33 mouse cellular contexts compared by ENCODE assay signal in the genomic region with DNA sequence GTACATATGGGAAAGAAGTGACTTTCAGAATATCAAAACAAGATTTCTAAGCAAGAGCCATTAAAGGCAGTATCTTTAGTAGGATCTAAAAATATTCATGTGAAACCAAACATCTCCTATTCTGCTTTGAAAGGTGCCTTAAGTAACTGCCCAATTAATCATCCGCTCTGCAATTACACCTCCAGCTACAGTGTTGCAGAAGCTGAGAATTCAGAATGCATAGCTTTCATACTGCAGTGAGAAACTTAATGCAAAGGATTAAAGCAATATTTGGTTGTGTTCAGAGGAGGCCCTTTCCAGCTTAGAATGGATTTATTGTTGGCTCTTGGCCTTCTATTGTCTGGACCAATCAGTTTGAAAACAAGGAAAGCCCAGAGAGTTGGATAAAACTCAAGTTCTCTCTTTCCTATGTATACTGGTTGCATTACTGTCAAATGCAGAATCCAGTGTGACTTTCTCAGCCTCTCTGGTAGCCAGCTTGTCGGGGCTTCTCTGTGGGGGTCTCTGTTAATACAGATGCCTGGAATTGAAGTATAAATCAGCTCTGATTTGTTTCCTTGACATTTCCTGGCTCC. TPM values are rescaled to one million over a fixed set of nuclear protein-coding genes. Genes with fewer than 3 reads are reported as not detected.
DNase-seq lines count a peak whose midpoint lies in the region; ATAC-seq and TF ChIP-seq lines count a peak whose summit lies in the region.
"Had no signal": no experiment of that assay in that cellular context is flagged by ENCODE, and none has a peak within 500 bp of the region (broad histone marks: within the 10 kb centered on the region; RNA-seq: fewer than 3 reads in every experiment).

No protein-coding gene starts in this region.

- H3K27me3 ChIP-seq in limb, embryonic 14.5 days (ENCODE audit: control insufficient read depth, insufficient read depth, low read length) = no peaks in the 10 kb centered on the region
- H3K27me3 ChIP-seq in limb, embryonic 10.5 days (ENCODE audit: low read depth, poor library complexity, severe bottlenecking) = no peaks in the 10 kb centered on the region
- H3K27me3 ChIP-seq: intestine, embryonic 15.5 days; limb, embryonic 12.5 days; Patski had no signal

- H3K9ac ChIP-seq in limb, embryonic 14.5 days (ENCODE audit: low read depth, low read length, severe bottlenecking) = no peak overlapping the region
- H3K9ac ChIP-seq: embryonic facial prominence, embryonic 15.5 days; forebrain, embryonic 13.5 days; intestine, embryonic 15.5 days; limb, embryonic 12.5 days; liver, embryonic 12.5 days; liver, postnatal 0 days; midbrain, embryonic 13.5 days had no signal

- ATAC-seq in limb, embryonic 14.5 days (ENCODE audit: low FRiP score, low read depth) = no peak
- ATAC-seq: forebrain, embryonic 13.5 days; hindbrain, postnatal 0 days; intestine, embryonic 15.5 days; liver, embryonic 12.5 days; liver, postnatal 0 days; midbrain, embryonic 13.5 days; Patski had no signal

- DNase-seq in heart, adult 11 months = peak; percentile 50
- no peak for DNase-seq in heart, postnatal 10 days
- peak; percentile 57 for DNase-seq in limb, embryonic 14.5 days (ENCODE audit: low spot score)
- DNase-seq in limb, embryonic 10.5 days (ENCODE audit: low spot score) = no peak
- peak; percentile 21 for DNase-seq in Muller cell, postnatal 12 days (ENCODE audit: inconsistent ontology term)
- DNase-seq in fat pad, adult 2 months (ENCODE audit: extremely low read depth, low read depth, low spot score) = peak; percentile 47
- no peak for DNase-seq in frontal cortex, adult 2 months (ENCODE audit: extremely low spot score in 1 of 2, low spot score in 1 of 2)
- DNase-seq in gastrocnemius, postnatal 4 days (ENCODE audit: low spot score in 2 of 2) = no peak
- DNase-seq: adrenal gland, postnatal 10 days; cerebellum, adult 11-12 months; cerebellum, adult 9-11 months; embryo, embryonic 11 days; gastrocnemius, postnatal 25 days; kidney, adult 2 months; kidney, postnatal 10 days; liver, postnatal 0 days; lung, postnatal 10 days; right cerebral cortex, postnatal 4 days had no signal

- intact Hi-C loops in heart, postnatal 10 days (cut with DNase I) = no loop called here

- no peaks in the 10 kb centered on the region for H3K36me3 ChIP-seq in limb, embryonic 14.5 days (ENCODE audit: control insufficient read depth, insufficient read depth, low read length)
- H3K36me3 ChIP-seq in limb, embryonic 10.5 days = peaks cover 26% of the 10 kb centered on the region
- H3K36me3 ChIP-seq: embryonic facial prominence, embryonic 15.5 days; G1E; intestine, embryonic 15.5 days; liver, embryonic 12.5 days; midbrain, embryonic 13.5 days had no signal

- no peak overlapping the region for H3K4me2 ChIP-seq in limb, embryonic 14.5 days (replicated peaks; ENCODE audit: low read depth, low read length, severe bottlenecking)
- H3K4me2 ChIP-seq: embryonic facial prominence, embryonic 15.5 days; forebrain, embryonic 13.5 days; intestine, embryonic 15.5 days; limb, embryonic 12.5 days; liver, embryonic 12.5 days; midbrain, embryonic 13.5 days had no signal

- no peak overlapping the region for H3K4me3 ChIP-seq in limb, embryonic 14.5 days (replicated peaks; ENCODE audit: low read length)
- no peak overlapping the region for H3K4me3 ChIP-seq in limb, embryonic 10.5 days
- H3K4me3 ChIP-seq: embryonic facial prominence, embryonic 15.5 days; forebrain, embryonic 13.5 days; intestine, embryonic 15.5 days; limb, embryonic 12.5 days; liver, embryonic 12.5 days; midbrain, embryonic 13.5 days had no signal

- no peak for TF ChIP-seq POLR2A in limb, embryonic 14.5 days (IDR thresholded peaks at IDR 0.05; ENCODE audit: borderline replicate concordance, extremely low read depth, insufficient read depth, insufficient read length)

- 53% methylated on average over 2 of the region's 2 CpGs for WGBS in limb, embryonic 14.5 days
- WGBS in limb, embryonic 10.5 days = 68% methylated on average over 2 of the region's 2 CpGs

- H3K27ac ChIP-seq in limb, embryonic 14.5 days (replicated peaks; ENCODE audit: low read depth, low read length) = no peak overlapping the region
- H3K27ac ChIP-seq in limb, embryonic 10.5 days = no peak overlapping the region
- H3K27ac ChIP-seq: forebrain, embryonic 13.5 days; hindbrain, postnatal 0 days; intestine, embryonic 15.5 days; limb, embryonic 12.5 days; liver, embryonic 12.5 days; macrophage; midbrain, embryonic 13.5 days had no signal

- no peaks in the 10 kb centered on the region for H3K9me3 ChIP-seq in limb, embryonic 14.5 days (ENCODE audit: control insufficient read depth, low read length)
- no peaks in the 10 kb centered on the region for H3K9me3 ChIP-seq in limb, embryonic 10.5 days (replicated peaks)
- H3K9me3 ChIP-seq: embryonic facial prominence, embryonic 15.5 days; intestine, embryonic 15.5 days; liver, embryonic 12.5 days; midbrain, embryonic 13.5 days had no signal

- H3K4me1 ChIP-seq in limb, embryonic 14.5 days (ENCODE audit: control insufficient read depth, insufficient read depth, low read length) = peaks cover 5% of the 10 kb centered on the region; the same call in 1 of the 2 replicates
- peaks cover 42% of the 10 kb centered on the region for H3K4me1 ChIP-seq in limb, embryonic 10.5 days

RNA-seq across cellular contexts. Expression of a gene that starts 4.3 kb away (rescaled TPM):
- total RNA-seq in heart, postnatal 10 days (2021) = 1 to 10 TPM; 2.8 to 2.9 TPM
- 29.4 and 29.5 TPM in 2 replicates for polyA plus RNA-seq in limb, embryonic 14.5 days (2012; rRNA removed)
- polyA plus RNA-seq in limb, embryonic 14.5 days (2014; fragmentation: Nextera tagmentation; extraction: Ambion mirVana) = 28.0 and 31.3 TPM in 2 replicates
- polyA plus RNA-seq in limb, embryonic 10.5 days (2016; fragmentation: Nextera tagmentation; extraction: Ambion mirVana) = 17.0 and 24.1 TPM in 2 replicates
- 12.6 and 15.2 TPM in 2 replicates for polyA plus RNA-seq in frontal cortex, adult 2 months (2012; rRNA removed)
- total RNA-seq in gastrocnemius, postnatal 4 days (2021) = 10 to 100 TPM; 25.0 to 34.6 TPM
- total RNA-seq: megakaryocyte-erythroid progenitor cell, adult 5-6 weeks had no signal

RNA-seq across cellular contexts. Expression of a gene that starts 31.2 kb away (rescaled TPM):
- total RNA-seq in heart, postnatal 10 days (2021) = not detected
- 0.29 and 0.40 TPM in 2 replicates for polyA plus RNA-seq in limb, embryonic 14.5 days (2012; rRNA removed)
- polyA plus RNA-seq in limb, embryonic 14.5 days (2014; fragmentation: Nextera tagmentation; extraction: Ambion mirVana) = 0.36 and 0.46 TPM in 2 replicates
- 0.91 TPM in 1 of 2 replicates, not detected in the other for polyA plus RNA-seq in limb, embryonic 10.5 days (2016; fragmentation: Nextera tagmentation; extraction: Ambion mirVana)
- 0.34 and 0.44 TPM in 2 replicates for polyA plus RNA-seq in frontal cortex, adult 2 months (2012; rRNA removed)
- total RNA-seq in gastrocnemius, postnatal 4 days (2021) = not detected
- total RNA-seq: G1E; gastrocnemius, adult 18-20 months; gastrocnemius, postnatal 25 days; hindbrain, postnatal 0 days; left cerebral cortex, adult 18-20 months; left cerebral cortex, postnatal 14 days; megakaryocyte-erythroid progenitor cell, adult 5-6 weeks had no signal
- polyA plus RNA-seq: G1E; macrophage; midbrain, embryonic 13.5 days; spleen, adult 2 months had no signal

RNA-seq across cellular contexts. Expression of a gene that starts 32.5 kb away (rescaled TPM):
- total RNA-seq in heart, postnatal 10 days (2021) = 10 to 100 TPM; 47.3 to 48.2 TPM
- 144 and 184 TPM in 2 replicates for polyA plus RNA-seq in limb, embryonic 14.5 days (2012; rRNA removed)
- 118 and 155 TPM in 2 replicates for polyA plus RNA-seq in limb, embryonic 14.5 days (2014; fragmentation: Nextera tagmentation; extraction: Ambion mirVana)
- 101 and 126 TPM in 2 replicates for polyA plus RNA-seq in limb, embryonic 10.5 days (2016; fragmentation: Nextera tagmentation; extraction: Ambion mirVana)
- 221 and 232 TPM in 2 replicates for polyA plus RNA-seq in frontal cortex, adult 2 months (2012; rRNA removed)
- 10 to 100 TPM; 44.6 to 55.1 TPM for total RNA-seq in gastrocnemius, postnatal 4 days (2021)

Comparison
In these comparisons a context has a peak if more than half of its experiments do, and no peak if none do; other contexts are left out.
1. DNase-seq: peak in heart, adult 11 months (single experiment), limb, embryonic 14.5 days (single experiment), Muller cell, postnatal 12 days (single experiment) and fat pad, adult 2 months (single experiment); none in heart, postnatal 10 days (0 of 2), limb, embryonic 10.5 days (single experiment), frontal cortex, adult 2 months (0 of 2) and gastrocnemius, postnatal 4 days (0 of 2).